Mouse (Mus musculus): ENCODE data around the gene Pkp1. TPM values are rescaled to one million over a fixed set of nuclear protein-coding genes. Genes with fewer than 3 reads are reported as not detected.

Gene Pkp1
- polyA plus RNA-seq, 1 experiment from 2014 or later = not detected

GRCm38 (mm10) chr1:135855344-135855687 lies 63.7 kb downstream of the Pkp1 start:
- ATAC-seq (ENCODE audit: low read depth) (no peak), DNase-seq (no peak)
- no peaks in the 10 kb centered on the region for H3K27me3 ChIP-seq
- no peak overlapping the region for H3K27ac ChIP-seq
- peaks cover 61% of the 10 kb centered on the region for H3K4me1 ChIP-seq (replicated peaks)
- no peaks in the 10 kb centered on the region for H3K9me3 ChIP-seq (replicated peaks)
- H3K4me2 ChIP-seq = no peak overlapping the region
- no peaks in the 10 kb centered on the region for H3K36me3 ChIP-seq
- no peak overlapping the region for H3K9ac ChIP-seq
- 85% methylated on average over 1 of the region's 1 CpGs for WGBS (ENCODE audit: insufficient replicate concordance)
- no peak overlapping the region for H3K4me3 ChIP-seq (replicated peaks)

GRCm38 (mm10) chr1:135854591-135855343 lies 64.2 kb downstream of the Pkp1 start:
- Histone ChIP-seq H3K4me2 (no peak overlapping the region), H3K4me3 (replicated peaks) (no peak overlapping the region), H3K4me1 (replicated peaks) (peaks cover 61% of the 10 kb centered on the region), H3K9me3 (replicated peaks) (no peaks in the 10 kb centered on the region), H3K36me3 (no peaks in the 10 kb centered on the region), H3K27ac (no peak overlapping the region), H3K27me3 (no peaks in the 10 kb centered on the region), H3K9ac (no peak overlapping the region)
- no peak for DNase-seq
- ATAC-seq (ENCODE audit: low read depth) = no peak
- WGBS (ENCODE audit: insufficient replicate concordance) = 60% methylated on average over 6 of the region's 6 CpGs

- DNase-seq (no peak), ATAC-seq (ENCODE audit: low read depth) (no peak)
- WGBS (ENCODE audit: insufficient replicate concordance) = 67% methylated on average over 4 of the region's 4 CpGs
- no peak overlapping the region for H3K4me2 ChIP-seq
- H3K27me3 ChIP-seq = no peaks in the 10 kb centered on the region; the same call in 1 of the 2 replicates
- H3K27ac ChIP-seq = no peak overlapping the region
- no peaks in the 10 kb centered on the region for H3K36me3 ChIP-seq
- H3K9ac ChIP-seq = no peak overlapping the region
- H3K9me3 ChIP-seq (replicated peaks) = no peaks in the 10 kb centered on the region
- H3K4me3 ChIP-seq (replicated peaks) = no peak overlapping the region
- peaks cover 61% of the 10 kb centered on the region for H3K4me1 ChIP-seq (replicated peaks)
These were observed 65.8 kb downstream of the Pkp1 start for GRCm38 (mm10) chr1:135853200-135853599.

- peaks cover 56% of the 10 kb centered on the region for H3K4me1 ChIP-seq (replicated peaks)
- ATAC-seq (ENCODE audit: low read depth) (no peak), DNase-seq (no peak)
- H3K27me3 ChIP-seq = no peaks in the 10 kb centered on the region; the same call in 1 of the 2 replicates
- no peak overlapping the region for H3K4me3 ChIP-seq (replicated peaks)
- 51% methylated on average over 13 of the region's 13 CpGs for WGBS (ENCODE audit: insufficient replicate concordance)
- H3K9ac ChIP-seq = no peak overlapping the region
- no peaks in the 10 kb centered on the region for H3K9me3 ChIP-seq (replicated peaks)
- H3K27ac ChIP-seq = no peak overlapping the region
- H3K36me3 ChIP-seq = no peaks in the 10 kb centered on the region
- no peak overlapping the region for H3K4me2 ChIP-seq
These were observed 66.8 kb downstream of the Pkp1 start for GRCm38 (mm10) chr1:135852044-135852756.

- DNase-seq (peak; percentile 13), ATAC-seq (ENCODE audit: low read depth) (0 out of 2 replicates have a peak, but pooled peaks have one; percentile 35)
- Histone ChIP-seq H3K27me3 (no peaks in the 10 kb centered on the region; the same call in 1 of the 2 replicates), H3K36me3 (no peaks in the 10 kb centered on the region), H3K4me1 (replicated peaks) (peaks cover 53% of the 10 kb centered on the region), H3K4me3 (replicated peaks) (no peak overlapping the region), H3K4me2 (no peak overlapping the region), H3K9ac (no peak overlapping the region), H3K9me3 (replicated peaks) (no peaks in the 10 kb centered on the region), H3K27ac (no peak overlapping the region)
- 64% methylated on average over 12 of the region's 12 CpGs for WGBS (ENCODE audit: insufficient replicate concordance)
These were observed 68.1 kb downstream of the Pkp1 start for GRCm38 (mm10) chr1:135850722-135851512.

GRCm38 (mm10) chr1:135847611-135848351 lies 71.2 kb downstream of the Pkp1 start:
- no peak for ATAC-seq (ENCODE audit: low read depth)
- peaks cover 32% of the 10 kb centered on the region for H3K4me1 ChIP-seq (replicated peaks)
- H3K27me3 ChIP-seq = no peaks in the 10 kb centered on the region; the same call in 1 of the 2 replicates
- no peaks in the 10 kb centered on the region for H3K9me3 ChIP-seq (replicated peaks)
- H3K9ac ChIP-seq = no peak overlapping the region
- H3K4me3 ChIP-seq (replicated peaks) = no peak overlapping the region
- WGBS (ENCODE audit: insufficient replicate concordance) = 49% methylated on average over 17 of the region's 17 CpGs
- DNase-seq = no peak
- no peak overlapping the region for H3K4me2 ChIP-seq
- no peak overlapping the region for H3K27ac ChIP-seq
- no peaks in the 10 kb centered on the region for H3K36me3 ChIP-seq

GRCm38 (mm10) chr1:135847139-135847562 lies 71.9 kb downstream of the Pkp1 start:
- Histone ChIP-seq H3K4me3 (replicated peaks) (no peak overlapping the region), H3K27me3 (peaks cover 3% of the 10 kb centered on the region; the same call in 1 of the 2 replicates), H3K27ac (no peak overlapping the region), H3K9me3 (replicated peaks) (no peaks in the 10 kb centered on the region), H3K36me3 (no peaks in the 10 kb centered on the region), H3K9ac (no peak overlapping the region), H3K4me1 (replicated peaks) (peaks cover 26% of the 10 kb centered on the region), H3K4me2 (no peak overlapping the region)
- DNase-seq (peak; percentile 56), ATAC-seq (ENCODE audit: low read depth) (peak; percentile 56; the same call in 1 of the 2 replicates)
- WGBS (ENCODE audit: insufficient replicate concordance) = 17% methylated on average over 6 of the region's 6 CpGs

- 79% methylated on average over 5 of the region's 5 CpGs for WGBS (ENCODE audit: insufficient replicate concordance)
- H3K4me1 ChIP-seq (replicated peaks) = peaks cover 21% of the 10 kb centered on the region
- H3K27ac ChIP-seq = no peak overlapping the region
- no peak overlapping the region for H3K9ac ChIP-seq
- H3K4me2 ChIP-seq = no peak overlapping the region
- H3K36me3 ChIP-seq = no peaks in the 10 kb centered on the region
- peaks cover 3% of the 10 kb centered on the region; the same call in 1 of the 2 replicates for H3K27me3 ChIP-seq
- DNase-seq (no peak), ATAC-seq (ENCODE audit: low read depth) (no peak)
- H3K4me3 ChIP-seq (replicated peaks) = no peak overlapping the region
- no peaks in the 10 kb centered on the region for H3K9me3 ChIP-seq (replicated peaks)
These were observed 72.4 kb downstream of the Pkp1 start for GRCm38 (mm10) chr1:135846632-135847031.

GRCm38 (mm10) chr1:135844481-135844880 lies 74.5 kb downstream of the Pkp1 start:
- WGBS (ENCODE audit: insufficient replicate concordance) = 19% methylated on average over 6 of the region's 6 CpGs

GRCm38 (mm10) chr1:135843519-135844262 lies 75.3 kb downstream of the Pkp1 start:
- WGBS (ENCODE audit: insufficient replicate concordance) = 73% methylated on average over 10 of the region's 10 CpGs
- ATAC-seq (ENCODE audit: low read depth) (no peak), DNase-seq (no peak)

More at GRCm38 (mm10) chr1:135844481-135844880, 74.5 kb downstream of the Pkp1 start:
- no peak overlapping the region for H3K4me3 ChIP-seq (replicated peaks)
- H3K27me3 ChIP-seq = peaks cover 3% of the 10 kb centered on the region
- H3K36me3 ChIP-seq = no peaks in the 10 kb centered on the region
- no peak overlapping the region for H3K9ac ChIP-seq
- H3K4me2 ChIP-seq = no peak overlapping the region
- H3K4me1 ChIP-seq (replicated peaks) = peaks cover 13% of the 10 kb centered on the region
- DNase-seq = no peak
- no peak for ATAC-seq (ENCODE audit: low read depth)
- no peak overlapping the region for H3K27ac ChIP-seq
- H3K9me3 ChIP-seq (replicated peaks) = no peaks in the 10 kb centered on the region

More at GRCm38 (mm10) chr1:135843519-135844262, 75.3 kb downstream of the Pkp1 start:
- Histone ChIP-seq H3K27ac (no peak overlapping the region), H3K4me3 (replicated peaks) (no peak overlapping the region), H3K36me3 (no peaks in the 10 kb centered on the region), H3K27me3 (peaks cover 3% of the 10 kb centered on the region), H3K9ac (no peak overlapping the region), H3K4me1 (replicated peaks) (peaks cover 13% of the 10 kb centered on the region), H3K4me2 (no peak overlapping the region), H3K9me3 (replicated peaks) (no peaks in the 10 kb centered on the region)

All from liver, embryonic 13.5 days (tissue).